Mouse (Mus musculus) liver, embryonic 14.5 days (tissue): ENCODE measurements around the gene Ccnk. TPM values are rescaled to one million over a fixed set of nuclear protein-coding genes. Genes with fewer than 3 reads are reported as not detected.

Experiments used
- ATAC-seq: fragments of 200-750 bp; cut with Nextera tagmentation; 2 replicates; pipeline ENCODE4 v1.8.0; 2017; ENCODE audit warnings: moderate number of reproducible peaks, mild to moderate bottlenecking, moderate library complexity; ENCODE audit not compliant: insufficient read depth
- DNase-seq, 3 experiments: peaks; one replicate each; pipeline ENCODE4 v3.0.0-alpha.2; 2012 to 2013; ENCODE audit warnings: low read depth in 3 of 3, low spot score in 3 of 3
- H3K27ac ChIP-seq: fragments of 300-500 bp; sonication (generic); 2 replicates; pipeline ENCODE4 v1.5.1; 2014; ENCODE audit warnings: moderate library complexity, mild to moderate bottlenecking, control low read depth, inconsistent platforms
- H3K27me3 ChIP-seq: fragments of 300-500 bp; sonication (generic); 2 replicates; pipeline ENCODE4 v1.6.1; 2014; ENCODE audit warnings: mild to moderate bottlenecking, low read length, moderate library complexity; ENCODE audit not compliant: control insufficient read depth, insufficient read depth
- H3K36me3 ChIP-seq: fragments of 300-500 bp; sonication (generic); replicated peaks from 2 replicates; pipeline ENCODE4 v1.6.1; 2014; ENCODE audit warnings: low read depth; ENCODE audit not compliant: control insufficient read depth, insufficient read depth
- H3K4me1 ChIP-seq, 2 experiments: fragments of 200-500 bp in 1 of 2; fragments of 300-500 bp in 1 of 2; sonication (generic) in 1 of 2; replicated peaks; 2 replicates each; pipeline ENCODE4 v1.6.1; 2012 to 2014; ENCODE audit warnings: antibody characterized with exemption in 1 of 2, inconsistent platforms in 1 of 2, low read length in 1 of 2; ENCODE audit not compliant: control insufficient read depth in 2 of 2, insufficient read depth in 2 of 2
- H3K4me2 ChIP-seq: fragments of 300-500 bp; sonication (generic); 2 replicates; pipeline ENCODE4 v1.6.1; 2014; ENCODE audit warnings: low read depth, mild to moderate bottlenecking, control low read depth, moderate library complexity
- H3K4me3 ChIP-seq, 2 experiments: fragments of 200-500 bp in 1 of 2; fragments of 300-500 bp in 1 of 2; sonication (generic) in 1 of 2; 2 replicates each; pipeline ENCODE4 v1.5.1; 2012 to 2014; ENCODE audit warnings: low read depth in 2 of 2, low read length in 2 of 2, mild to moderate bottlenecking in 2 of 2, control low read depth in 1 of 2, inconsistent platforms in 1 of 2, moderate library complexity in 1 of 2; ENCODE audit not compliant: insufficient read depth in 1 of 2
- H3K9ac ChIP-seq: fragments of 300-500 bp; sonication (generic); replicated peaks from 2 replicates; pipeline ENCODE4 v1.6.1; 2014; ENCODE audit warnings: mild to moderate bottlenecking, control low read depth, moderate library complexity
- H3K9me3 ChIP-seq: fragments of 300-500 bp; sonication (generic); 2 replicates; pipeline ENCODE4 v1.6.1; 2016; ENCODE audit warnings: low read length, mixed read lengths; ENCODE audit not compliant: control insufficient read depth
- CTCF ChIP-seq: IDR thresholded peaks from 2 replicates; pipeline ENCODE4 v1.5.1; 2016; ENCODE audit warnings: antibody characterized with exemption, low read depth, control low read depth
- EP300 ChIP-seq: IDR thresholded peaks from 2 replicates; pipeline ENCODE4 v1.6.1; 2016; ENCODE audit warnings: antibody characterized with exemption, low read depth
- WGBS: fragments of 180-500 bp; shearing (Covaris S2); extraction: QIAGEN DNeasy Blood & Tissue Kit; methylation state at CpG from one replicate; pipeline ENCODE4 v1.1.7; 2014; ENCODE audit not compliant: insufficient replicate concordance; 5-methylcytosine and 5-hydroxymethylcytosine counted together
- polyA plus RNA-seq, 2 experiments: library from polyadenylated mRNA; depleted of rRNA in 1 of 2; stranded (reverse) in 1 of 2; unstranded in 1 of 2; fragments of >200 nt; fragmentation: Nextera tagmentation in 1 of 2; extraction: Ambion mirVana in 1 of 2; gene quantifications; 2 replicates each; pipeline versions ENCODE4 v1.2.1 to v1.2.3; 2012 to 2014

Gene Ccnk
- polyA plus RNA-seq, 2 experiments: 4.0 to 10.4 TPM

DNA sequence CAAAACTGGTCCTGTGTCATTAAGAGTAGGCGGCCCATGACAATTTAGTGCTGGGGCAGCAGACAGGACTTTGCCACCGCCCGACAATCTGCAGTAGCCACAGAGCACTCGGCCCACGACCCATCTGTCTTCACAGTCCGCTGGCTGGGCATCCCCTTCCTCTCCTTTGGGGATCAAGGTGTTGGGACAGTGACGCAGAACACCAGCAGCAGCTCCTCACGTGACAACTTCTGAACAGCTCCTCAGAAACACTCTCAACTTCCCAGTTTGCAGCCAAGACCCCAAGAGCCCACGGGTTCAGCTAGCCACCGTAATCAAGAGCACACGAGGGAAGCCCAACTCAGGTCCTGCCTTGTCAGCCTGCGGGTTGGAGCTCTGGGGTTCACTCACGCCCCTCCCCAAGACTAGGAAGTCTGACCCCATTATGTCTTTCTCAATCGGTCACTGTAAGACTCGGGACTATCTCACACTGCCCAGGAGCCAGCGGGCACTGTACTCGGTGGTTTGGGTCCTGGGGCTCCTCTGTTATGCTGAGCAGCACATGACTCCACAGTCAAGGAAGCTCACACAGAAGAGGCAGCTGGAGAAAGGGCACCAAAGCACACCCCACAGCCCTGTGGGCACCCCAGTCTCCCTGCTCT lies 59.1 kb downstream of the Ccnk start:
- H3K9ac ChIP-seq: no peak overlapping the region
- H3K27ac ChIP-seq: no peak overlapping the region
- H3K4me3 ChIP-seq: no peak overlapping the region
- H3K36me3 ChIP-seq: no peaks in the 10 kb centered on the region
- no peaks in the 10 kb centered on the region for H3K27me3 ChIP-seq
- no peak for ATAC-seq
- WGBS: 57% methylated on average over 17 of the region's 17 CpGs
- DNase-seq: no peak
- TF ChIP-seq CTCF (no peak), EP300 (no peak)
- H3K4me1 ChIP-seq: peaks cover 0 to 7% of the 10 kb centered on the region in 2 experiments; a peak in 1 of 4 replicates
- H3K9me3 ChIP-seq: no peaks in the 10 kb centered on the region
- no peak overlapping the region for H3K4me2 ChIP-seq

- no peaks in the 10 kb centered on the region for H3K27me3 ChIP-seq
- H3K27ac ChIP-seq: no peak overlapping the region
- peaks cover 0 to 8% of the 10 kb centered on the region in 2 experiments; a peak in 3 of 4 replicates for H3K4me1 ChIP-seq
- H3K4me3 ChIP-seq: no peak overlapping the region
- WGBS: 60% methylated on average over 5 of the region's 5 CpGs
- H3K36me3 ChIP-seq: no peaks in the 10 kb centered on the region
- ATAC-seq: no peak
- TF ChIP-seq EP300 (no peak), CTCF (no peak)
- H3K9ac ChIP-seq: no peak overlapping the region
- H3K9me3 ChIP-seq: no peaks in the 10 kb centered on the region
- no peak overlapping the region for H3K4me2 ChIP-seq
- no peak for DNase-seq
Observed at GRCm38 (mm10) chr12:108239441-108239840, 60.1 kb downstream of the Ccnk start.

DNA sequence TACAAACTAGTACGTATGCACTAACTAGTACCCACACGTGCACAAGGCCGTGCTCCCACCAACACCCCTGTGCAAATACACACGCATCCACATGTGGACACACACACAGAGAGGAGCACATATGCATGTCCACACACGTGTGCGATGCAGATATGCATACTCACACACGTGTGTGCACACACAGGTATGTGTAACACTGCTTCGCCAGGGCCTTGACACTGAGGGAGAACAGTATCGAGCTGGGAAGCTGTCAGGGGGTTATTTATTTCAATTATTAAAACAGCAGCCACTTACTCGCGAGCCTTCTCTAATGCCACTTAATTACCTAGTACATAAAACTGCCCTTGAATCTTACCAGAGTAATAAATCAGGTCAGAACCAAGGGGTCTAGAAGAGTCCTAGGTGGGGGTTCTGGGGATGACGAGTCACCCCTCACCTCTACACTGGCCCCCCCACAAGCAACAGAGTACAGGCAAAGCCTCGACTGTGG lies 61.1 kb downstream of the Ccnk start:
- Histone ChIP-seq H3K36me3 (no peaks in the 10 kb centered on the region), H3K9ac (no peak overlapping the region), H3K27ac (no peak overlapping the region), H3K4me3 (no peak overlapping the region), H3K4me1 (peaks cover 0 to 15% of the 10 kb centered on the region in 2 experiments; a peak in 3 of 4 replicates), H3K27me3 (no peaks in the 10 kb centered on the region), H3K9me3 (no peaks in the 10 kb centered on the region), H3K4me2 (no peak overlapping the region)
- no peak for DNase-seq
- 64% methylated on average over 13 of the region's 13 CpGs for WGBS
- ATAC-seq: no peak
- TF ChIP-seq EP300 (no peak), CTCF (no peak)

DNA sequence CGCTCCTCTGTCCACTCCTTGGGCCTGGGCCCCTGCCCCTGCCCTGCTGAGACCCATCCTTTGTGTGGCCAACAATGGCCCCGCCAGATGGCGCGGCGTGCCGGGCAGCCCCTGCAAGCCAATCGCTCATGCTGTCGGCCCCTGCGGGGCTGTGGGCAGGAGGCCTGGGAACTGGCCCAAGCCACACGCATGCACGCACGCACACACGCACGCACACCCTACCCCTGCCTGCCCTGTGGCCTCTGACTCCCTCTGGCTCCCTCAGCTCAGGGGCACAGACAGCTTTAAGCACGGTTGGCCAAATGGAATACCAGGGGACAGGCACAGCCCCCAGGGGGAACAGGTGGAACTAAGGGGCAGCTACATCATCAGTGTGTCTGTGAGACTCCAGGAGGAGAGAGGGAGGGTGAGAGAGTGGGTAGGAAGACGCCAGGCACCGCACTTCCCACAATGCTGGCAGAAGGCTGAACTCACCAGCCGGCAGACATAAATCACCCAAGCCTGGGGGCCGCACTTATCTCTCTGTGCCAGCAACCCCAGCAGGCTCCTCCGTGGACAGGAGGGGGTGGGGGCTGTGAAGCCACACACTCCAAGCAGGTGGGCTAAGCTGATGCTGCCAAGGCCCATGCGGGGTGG lies 61.7 kb downstream of the Ccnk start:
- H3K9ac ChIP-seq: no peak overlapping the region
- H3K4me3 ChIP-seq: no peak overlapping the region
- H3K36me3 ChIP-seq: no peaks in the 10 kb centered on the region
- DNase-seq (no peak), ATAC-seq (no peak)
- WGBS: 37% methylated on average over 21 of the region's 21 CpGs
- no peak overlapping the region for H3K4me2 ChIP-seq
- no peak for TF ChIP-seq EP300
- TF ChIP-seq CTCF: no peak
- no peaks in the 10 kb centered on the region for H3K9me3 ChIP-seq
- H3K27me3 ChIP-seq: no peaks in the 10 kb centered on the region
- H3K4me1 ChIP-seq: peaks cover 0 to 17% of the 10 kb centered on the region in 2 experiments; a peak in 3 of 4 replicates
- H3K27ac ChIP-seq: no peak overlapping the region

DNA sequence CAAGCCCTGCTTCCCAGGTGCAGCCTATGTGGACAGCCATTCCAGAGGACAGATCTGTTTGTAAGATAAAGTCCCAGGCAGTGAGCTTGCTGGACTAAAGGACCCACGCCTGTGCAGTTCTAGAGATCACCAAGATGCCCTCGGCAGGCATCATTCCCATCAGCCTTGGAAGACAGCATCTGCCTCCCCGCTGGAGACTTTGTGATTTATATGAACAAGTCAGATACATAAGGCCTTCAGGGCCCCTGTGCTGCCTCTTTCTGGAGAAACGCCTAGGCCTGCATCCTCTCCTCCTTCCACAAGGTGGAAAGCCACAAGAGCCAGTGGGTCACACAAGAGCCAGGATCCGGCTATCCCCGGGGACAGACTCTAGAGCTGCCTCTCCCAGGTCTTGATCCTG lies 62.2 kb downstream of the Ccnk start:
- H3K4me3 ChIP-seq: no peak overlapping the region
- TF ChIP-seq CTCF: no peak
- no peak for TF ChIP-seq EP300
- 41% methylated on average over 6 of the region's 6 CpGs for WGBS
- H3K27ac ChIP-seq: no peak overlapping the region
- H3K27me3 ChIP-seq: no peaks in the 10 kb centered on the region
- no peak overlapping the region for H3K9ac ChIP-seq
- H3K9me3 ChIP-seq: no peaks in the 10 kb centered on the region
- ATAC-seq (no peak), DNase-seq (no peak)
- H3K4me2 ChIP-seq: no peak overlapping the region
- H3K36me3 ChIP-seq: no peaks in the 10 kb centered on the region
- peaks cover 0 to 17% of the 10 kb centered on the region in 2 experiments; a peak in 3 of 4 replicates for H3K4me1 ChIP-seq
